Mouse (Mus musculus): ENCODE results near the gene Csrnp1.

DNA sequence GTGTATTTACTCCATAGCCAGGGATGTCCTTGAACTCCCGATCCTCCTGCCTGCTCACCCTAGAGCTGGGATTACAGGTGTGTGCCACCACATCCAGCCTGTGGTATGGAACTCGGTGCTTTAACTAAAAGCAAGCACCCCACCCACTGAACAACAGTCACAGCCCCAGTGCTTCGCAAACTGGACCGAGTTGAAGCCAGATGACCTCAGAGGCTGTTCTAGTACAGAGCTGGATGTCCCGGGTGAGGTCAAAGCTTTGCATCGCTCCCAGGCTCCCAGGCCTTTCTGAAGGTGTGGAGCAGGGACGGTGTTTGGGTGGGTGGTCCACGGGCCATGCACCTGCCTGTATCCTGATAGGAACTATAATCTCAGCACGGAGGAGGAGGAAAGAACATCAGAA lies 33.1 kb downstream of the Csrnp1 start:
- TF ChIP-seq CTCF (IDR thresholded peaks at IDR 0.05; ENCODE audit: low read depth, low read length) (no peak), POLR2AphosphoS5 (IDR thresholded peaks at IDR 0.05; ENCODE audit: insufficient replicate concordance, low read depth, low read length) (no peak)
